ENCODE assay signal across 28 mouse cellular contexts in the genomic region with DNA sequence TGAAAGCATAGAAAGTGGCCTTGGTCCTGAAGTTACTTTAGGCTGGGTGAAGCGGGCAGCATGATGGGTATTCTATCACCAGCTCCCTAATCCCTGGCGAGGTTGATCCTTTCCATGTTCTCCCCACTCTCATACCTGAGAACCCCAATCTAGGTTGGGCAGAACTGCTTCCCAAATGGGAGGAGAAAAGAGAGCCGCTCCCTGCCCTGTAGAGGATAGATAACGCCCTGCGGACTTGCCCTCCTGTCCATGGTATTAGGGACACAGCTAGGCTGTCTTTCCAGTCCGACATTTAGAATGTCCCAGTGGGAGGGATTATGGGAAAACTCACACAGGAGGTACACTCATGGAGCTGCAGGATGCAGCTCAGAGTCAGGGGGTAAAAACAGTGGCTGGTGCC.
DNase-seq lines count a peak whose midpoint lies in the region; ATAC-seq and TF ChIP-seq lines count a peak whose summit lies in the region.
"Had no signal": no experiment of that assay in that cellular context is flagged by ENCODE, and none has a peak within 500 bp of the region (broad histone marks: within the 10 kb centered on the region; RNA-seq: fewer than 3 reads in every experiment).

No protein-coding gene starts in this region.

- no peak for ATAC-seq in forebrain, embryonic 16.5 days
- ATAC-seq in stomach, embryonic 15.5 days (ENCODE audit: insufficient read depth, low FRiP score, low read depth), result peak; percentile 87; the same call in 1 of the 2 replicates
- no peak for ATAC-seq in stomach, postnatal 0 days (ENCODE audit: low FRiP score, low TSS enrichment)
- ATAC-seq in liver, embryonic 12.5 days, result peak; percentile 98
- peak; percentile 78 for ATAC-seq in liver, postnatal 0 days
- ATAC-seq: activated CD4-positive, CD25-positive, alpha-beta regulatory T cell, adult 4 months; forebrain, embryonic 15.5 days; inflammation-experienced regulatory T-cells, adult 6 months; midbrain, embryonic 16.5 days had no signal

- 0 out of 2 replicates have a peak overlapping the region, but pooled peaks have one; percentile 59 for H3K27ac ChIP-seq in forebrain, embryonic 10.5 days
- H3K27ac ChIP-seq in forebrain, embryonic 16.5 days (ENCODE audit: low read length), result no peak overlapping the region
- no peak overlapping the region for H3K27ac ChIP-seq in stomach, embryonic 15.5 days
- no peak overlapping the region for H3K27ac ChIP-seq in stomach, postnatal 0 days (replicated peaks)
- peak overlapping the region; percentile 60 for H3K27ac ChIP-seq in liver, embryonic 12.5 days
- no peak overlapping the region for H3K27ac ChIP-seq in liver, postnatal 0 days (ENCODE audit: low read depth)
- H3K27ac ChIP-seq: forebrain, embryonic 15.5 days; heart, embryonic 13.5 days; hindbrain, embryonic 10.5 days; hindbrain, embryonic 15.5 days; limb, embryonic 15.5 days; lung, embryonic 15.5 days; neural tube, embryonic 12.5 days had no signal

- 95% methylated on average over 6 of the region's 6 CpGs for WGBS in forebrain, embryonic 10.5 days
- WGBS in forebrain, embryonic 16.5 days, result 89% methylated on average over 6 of the region's 6 CpGs
- WGBS in stomach, embryonic 15.5 days, result 90% methylated on average over 6 of the region's 6 CpGs
- WGBS in stomach, postnatal 0 days, result 87% methylated on average over 6 of the region's 6 CpGs
- WGBS in liver, embryonic 12.5 days (ENCODE audit: insufficient replicate concordance), result 55% methylated on average over 6 of the region's 6 CpGs
- 81% methylated on average over 6 of the region's 6 CpGs for WGBS in liver, postnatal 0 days (ENCODE audit: insufficient replicate concordance)

- no peak for TF ChIP-seq CTCF in stomach, postnatal 0 days (IDR thresholded peaks at IDR 0.05; ENCODE audit: low read depth)
- TF ChIP-seq CTCF in liver, postnatal 0 days (IDR thresholded peaks at IDR 0.05; ENCODE audit: low read depth), result no peak

- no peak for TF ChIP-seq EP300 in stomach, postnatal 0 days (optimal IDR thresholded peaks at IDR 0.05)
- no peak for TF ChIP-seq EP300 in liver, postnatal 0 days (IDR thresholded peaks at IDR 0.05; ENCODE audit: low read depth)

- H3K4me1 ChIP-seq in forebrain, embryonic 10.5 days, result no peaks in the 10 kb centered on the region
- peaks cover 3% of the 10 kb centered on the region; the same call in 1 of the 2 replicates for H3K4me1 ChIP-seq in forebrain, embryonic 16.5 days (replicated peaks; ENCODE audit: control insufficient read depth, insufficient read depth, low read length)
- H3K4me1 ChIP-seq in stomach, embryonic 15.5 days, result no peaks in the 10 kb centered on the region
- no peaks in the 10 kb centered on the region for H3K4me1 ChIP-seq in stomach, postnatal 0 days (replicated peaks; ENCODE audit: control insufficient read depth, insufficient read depth)
- H3K4me1 ChIP-seq in liver, embryonic 12.5 days, result peaks cover 24% of the 10 kb centered on the region
- H3K4me1 ChIP-seq in liver, postnatal 0 days (ENCODE audit: insufficient read depth), result peaks cover 2% of the 10 kb centered on the region; the same call in 1 of the 2 replicates
- H3K4me1 ChIP-seq: hindbrain, embryonic 10.5 days; lung, embryonic 15.5 days had no signal

- no peak overlapping the region for H3K9ac ChIP-seq in forebrain, embryonic 16.5 days (replicated peaks; ENCODE audit: low read depth, low read length)
- no peak overlapping the region for H3K9ac ChIP-seq in stomach, embryonic 15.5 days
- no peak overlapping the region for H3K9ac ChIP-seq in stomach, postnatal 0 days (ENCODE audit: low read length)
- H3K9ac ChIP-seq in liver, embryonic 12.5 days, result peak overlapping the region; percentile 55
- no peak overlapping the region for H3K9ac ChIP-seq in liver, postnatal 0 days (replicated peaks)
- H3K9ac ChIP-seq: forebrain, embryonic 15.5 days; heart, embryonic 13.5 days; hindbrain, embryonic 15.5 days; limb, embryonic 15.5 days; lung, embryonic 15.5 days; neural tube, embryonic 12.5 days had no signal

- no peak overlapping the region for H3K4me3 ChIP-seq in forebrain, embryonic 10.5 days
- no peak overlapping the region for H3K4me3 ChIP-seq in forebrain, embryonic 16.5 days (replicated peaks; ENCODE audit: low read length)
- no peak overlapping the region for H3K4me3 ChIP-seq in stomach, embryonic 15.5 days (replicated peaks)
- H3K4me3 ChIP-seq in stomach, postnatal 0 days (ENCODE audit: low read depth, low read length), result no peak overlapping the region
- H3K4me3 ChIP-seq in liver, embryonic 12.5 days, result peak overlapping the region; percentile 18; the same call in 1 of the 2 replicates
- no peak overlapping the region for H3K4me3 ChIP-seq in liver, postnatal 0 days (ENCODE audit: low read depth, low read length)
- H3K4me3 ChIP-seq: forebrain, embryonic 15.5 days; heart, embryonic 13.5 days; hindbrain, embryonic 10.5 days; hindbrain, embryonic 15.5 days; limb, embryonic 15.5 days; lung, embryonic 15.5 days; neural tube, embryonic 12.5 days had no signal

- no peaks in the 10 kb centered on the region for H3K27me3 ChIP-seq in forebrain, embryonic 10.5 days (ENCODE audit: poor library complexity, severe bottlenecking)
- H3K27me3 ChIP-seq in forebrain, embryonic 16.5 days (replicated peaks; ENCODE audit: control insufficient read depth, insufficient read depth, low read length), result no peaks in the 10 kb centered on the region
- no peaks in the 10 kb centered on the region for H3K27me3 ChIP-seq in stomach, embryonic 15.5 days (replicated peaks)
- H3K27me3 ChIP-seq in stomach, postnatal 0 days (ENCODE audit: control insufficient read depth, insufficient read depth, low read length), result no peaks in the 10 kb centered on the region
- peaks cover 45% of the 10 kb centered on the region for H3K27me3 ChIP-seq in liver, embryonic 12.5 days (replicated peaks)
- H3K27me3 ChIP-seq in liver, postnatal 0 days (ENCODE audit: insufficient read depth, low read length), result no peaks in the 10 kb centered on the region
- H3K27me3 ChIP-seq: forebrain, embryonic 15.5 days; hindbrain, embryonic 15.5 days; limb, embryonic 15.5 days; lung, embryonic 15.5 days; neural tube, embryonic 12.5 days had no signal

- no peak for DNase-seq in forebrain, embryonic 10.5 days (ENCODE audit: extremely low spot score, low spot score)
- DNase-seq in stomach, postnatal 0 days (ENCODE audit: low spot score), result no peak
- no peak for DNase-seq in liver, postnatal 0 days
- no peak for DNase-seq in ovary, postnatal 10 days (ENCODE audit: low spot score)
- no peak for DNase-seq in embryo, embryonic 11 days
- DNase-seq: adrenal gland, adult 8-10 months; cerebellum, adult 11 months; cerebellum, adult 9-10 months; gastrocnemius, postnatal 10 days; heart, postnatal 10 days; kidney, adult 11 months; layer of hippocampus, postnatal 36 days; left cerebral cortex, postnatal 4 days; thymus, postnatal 14 days had no signal

- H3K36me3 ChIP-seq in forebrain, embryonic 10.5 days (replicated peaks), result peaks cover 6% of the 10 kb centered on the region; the same call in 1 of the 2 replicates
- H3K36me3 ChIP-seq in forebrain, embryonic 16.5 days (ENCODE audit: control insufficient read depth, insufficient read depth), result no peaks in the 10 kb centered on the region
- no peaks in the 10 kb centered on the region for H3K36me3 ChIP-seq in stomach, embryonic 15.5 days
- H3K36me3 ChIP-seq in stomach, postnatal 0 days (ENCODE audit: control insufficient read depth, insufficient read depth, low read length), result no peaks in the 10 kb centered on the region; the same call in 1 of the 2 replicates
- H3K36me3 ChIP-seq in liver, embryonic 12.5 days, result no peaks in the 10 kb centered on the region
- no peaks in the 10 kb centered on the region for H3K36me3 ChIP-seq in liver, postnatal 0 days (replicated peaks; ENCODE audit: insufficient read depth, low read length)
- H3K36me3 ChIP-seq: forebrain, embryonic 15.5 days; hindbrain, embryonic 15.5 days; neural tube, embryonic 12.5 days had no signal

- H3K9me3 ChIP-seq in forebrain, embryonic 10.5 days, result no peaks in the 10 kb centered on the region
- H3K9me3 ChIP-seq in forebrain, embryonic 16.5 days (ENCODE audit: control insufficient read depth, low read length), result no peaks in the 10 kb centered on the region
- H3K9me3 ChIP-seq in stomach, embryonic 15.5 days, result no peaks in the 10 kb centered on the region
- H3K9me3 ChIP-seq in stomach, postnatal 0 days (ENCODE audit: control insufficient read depth, low read length), result no peaks in the 10 kb centered on the region
- H3K9me3 ChIP-seq in liver, embryonic 12.5 days (replicated peaks), result no peaks in the 10 kb centered on the region
- H3K9me3 ChIP-seq in liver, postnatal 0 days (ENCODE audit: low read length), result no peaks in the 10 kb centered on the region
- H3K9me3 ChIP-seq: forebrain, embryonic 15.5 days; heart, embryonic 13.5 days; hindbrain, embryonic 10.5 days; hindbrain, embryonic 15.5 days; limb, embryonic 15.5 days; lung, embryonic 15.5 days; neural tube, embryonic 12.5 days had no signal

- no peak overlapping the region for H3K4me2 ChIP-seq in forebrain, embryonic 16.5 days (ENCODE audit: low read length)
- no peak overlapping the region for H3K4me2 ChIP-seq in stomach, embryonic 15.5 days
- no peak overlapping the region for H3K4me2 ChIP-seq in stomach, postnatal 0 days (replicated peaks; ENCODE audit: low read depth)
- H3K4me2 ChIP-seq in liver, embryonic 12.5 days, result peak overlapping the region; percentile 57
- H3K4me2 ChIP-seq in liver, postnatal 0 days (ENCODE audit: low read depth, low read length), result peak overlapping the region; percentile 24; the same call in 1 of the 2 replicates
- H3K4me2 ChIP-seq: forebrain, embryonic 15.5 days; heart, embryonic 13.5 days; hindbrain, embryonic 15.5 days; limb, embryonic 15.5 days; lung, embryonic 15.5 days; midbrain, embryonic 11.5 days; neural tube, embryonic 12.5 days had no signal

Comparison
In these comparisons a context has a peak if more than half of its experiments do, and no peak if none do; other contexts are left out.
1. H3K27ac ChIP-seq: peak in forebrain, embryonic 10.5 days (single experiment) and liver, embryonic 12.5 days (single experiment); none in forebrain, embryonic 16.5 days (single experiment), stomach, embryonic 15.5 days (single experiment), stomach, postnatal 0 days (single experiment) and liver, postnatal 0 days (single experiment).
2. ATAC-seq: peak in stomach, embryonic 15.5 days (single experiment), liver, embryonic 12.5 days (single experiment) and liver, postnatal 0 days (single experiment); none in forebrain, embryonic 16.5 days (single experiment) and stomach, postnatal 0 days (single experiment).
3. H3K4me2 ChIP-seq: peak in liver, embryonic 12.5 days (single experiment) and liver, postnatal 0 days (single experiment); none in forebrain, embryonic 16.5 days (single experiment), stomach, embryonic 15.5 days (single experiment) and stomach, postnatal 0 days (single experiment).